Mouse (Mus musculus): ENCODE results near the gene Srp9. TPM values are rescaled to one million over a fixed set of nuclear protein-coding genes. Genes with fewer than 3 reads are reported as not detected.
"Not testable (repeated sequence)": the region's sequence is repeated elsewhere in the genome, so short reads cannot be mapped to it uniquely, and the experiment has no call there.

Gene Srp9
- polyA plus RNA-seq, 1 experiment, result 27.5 TPM

DNA sequence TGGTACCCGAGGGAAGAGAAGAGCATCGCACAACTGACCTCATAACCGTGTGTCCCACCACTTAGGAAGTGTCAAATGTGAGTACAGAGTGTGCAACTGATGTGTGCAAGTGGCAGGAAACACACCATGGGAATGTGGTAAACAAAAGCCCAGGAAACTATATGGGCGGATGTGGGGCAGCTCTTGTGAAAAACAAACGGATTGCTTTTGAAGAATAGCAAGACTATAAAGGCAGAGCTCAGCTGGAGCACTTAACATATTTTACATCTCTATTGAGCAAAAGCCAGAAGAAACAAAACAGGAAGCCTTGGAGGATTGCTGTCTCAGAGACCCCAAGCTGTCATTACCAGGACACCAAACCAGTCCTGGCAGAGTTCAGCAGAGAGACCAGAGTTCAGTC lies 38.4 kb downstream of the Srp9 start:
- no peak for TF ChIP-seq POLR2A (IDR thresholded peaks at IDR 0.05; ENCODE audit: low read depth, low read length)
- TF ChIP-seq CTCF (IDR thresholded peaks at IDR 0.05; ENCODE audit: extremely low read depth, insufficient read depth, insufficient read length, insufficient replicate concordance), result no peak
- H3K27ac ChIP-seq (ENCODE audit: insufficient read depth, low read length), result no peak overlapping the region
- no peaks in the 10 kb centered on the region for H3K27me3 ChIP-seq (ENCODE audit: control insufficient read depth, insufficient read depth, low read length)
- H3K4me3 ChIP-seq (ENCODE audit: extremely low read depth, insufficient read depth, insufficient read length), result no peak overlapping the region
- no peak for DNase-seq (ENCODE audit: low read depth in 1 of 2, low spot score in 2 of 2)
- WGBS, result 27% methylated on average over 5 of the region's 5 CpGs
- H3K4me1 ChIP-seq (ENCODE audit: control insufficient read depth, insufficient read depth, insufficient read length), result no peaks in the 10 kb centered on the region
- no peaks in the 10 kb centered on the region for H3K36me3 ChIP-seq (ENCODE audit: control insufficient read depth, insufficient read depth, low read length)

DNA sequence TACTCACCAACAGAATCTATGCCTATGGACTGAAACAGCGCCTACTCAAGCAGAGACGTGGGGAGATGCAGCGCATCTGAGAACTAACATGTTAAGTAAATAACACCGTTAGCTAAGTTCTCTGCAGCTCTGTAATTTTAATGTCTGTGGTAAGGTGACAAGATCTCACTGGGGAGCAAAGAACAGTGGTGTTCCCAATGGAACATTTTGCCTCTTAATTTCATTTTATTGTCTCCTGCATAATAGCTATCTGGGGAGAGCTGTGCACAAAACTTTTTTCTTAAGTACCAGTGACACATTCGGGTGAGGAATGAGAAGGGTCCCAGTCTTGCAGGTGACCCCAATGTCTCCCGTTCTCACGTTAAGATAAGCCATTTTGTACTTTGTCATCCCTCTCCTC lies 39.8 kb downstream of the Srp9 start, which contains the start of gene Vmn1r1:
TSS of gene Vmn1r1 (minus strand) at position 101 of the 400 bp plus-strand sequence.
- H3K27ac ChIP-seq (ENCODE audit: insufficient read depth, low read length), result no peak within 1 kb of the TSS
- no peak within 1 kb of the TSS for H3K4me3 ChIP-seq (ENCODE audit: extremely low read depth, insufficient read depth, insufficient read length)
- no peak for TF ChIP-seq POLR2A (IDR thresholded peaks at IDR 0.05; ENCODE audit: low read depth, low read length)
- no peak for TF ChIP-seq CTCF (IDR thresholded peaks at IDR 0.05; ENCODE audit: extremely low read depth, insufficient read depth, insufficient read length, insufficient replicate concordance)
- no peaks in the 10 kb centered on the region for H3K36me3 ChIP-seq (ENCODE audit: control insufficient read depth, insufficient read depth, low read length)
- no peaks in the 10 kb centered on the region for H3K27me3 ChIP-seq (ENCODE audit: control insufficient read depth, insufficient read depth, low read length)
- 86% methylated on average over 7 of the region's 7 CpGs for WGBS
- DNase-seq (ENCODE audit: low read depth in 1 of 2, low spot score in 2 of 2), result no peak
- no peaks in the 10 kb centered on the region for H3K4me1 ChIP-seq (ENCODE audit: control insufficient read depth, insufficient read depth, insufficient read length)

DNA sequence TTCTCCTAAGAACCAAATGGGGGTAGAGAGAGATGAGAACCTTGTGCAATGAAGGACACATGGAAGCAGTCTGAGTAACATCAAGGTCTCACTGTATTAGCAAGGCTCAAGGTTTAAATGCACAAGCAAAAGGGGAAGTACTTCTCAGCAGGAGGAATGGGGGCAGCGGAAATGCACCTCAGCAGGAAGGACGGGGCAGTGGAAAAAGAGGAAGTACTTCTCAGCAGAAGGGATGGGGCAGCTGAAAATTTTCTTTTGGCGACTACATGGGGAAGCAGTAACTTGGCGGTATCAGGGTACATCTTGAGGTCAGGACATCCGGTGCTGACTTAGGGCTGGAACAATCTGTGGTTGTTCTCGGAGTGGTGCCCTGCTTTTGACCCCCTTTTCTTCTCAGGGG lies 45.7 kb downstream of the Srp9 start:
- DNase-seq (ENCODE audit: low read depth in 1 of 2, low spot score in 2 of 2); H3K27me3 ChIP-seq (ENCODE audit: control insufficient read depth, insufficient read depth, low read length); H3K36me3 ChIP-seq (ENCODE audit: control insufficient read depth, insufficient read depth, low read length); H3K27ac ChIP-seq (ENCODE audit: insufficient read depth, low read length); H3K4me1 ChIP-seq (ENCODE audit: control insufficient read depth, insufficient read depth, insufficient read length); H3K4me3 ChIP-seq (ENCODE audit: extremely low read depth, insufficient read depth, insufficient read length): not testable (repeated sequence)
- WGBS, result 86% methylated on average over 6 of the region's 6 CpGs

DNA sequence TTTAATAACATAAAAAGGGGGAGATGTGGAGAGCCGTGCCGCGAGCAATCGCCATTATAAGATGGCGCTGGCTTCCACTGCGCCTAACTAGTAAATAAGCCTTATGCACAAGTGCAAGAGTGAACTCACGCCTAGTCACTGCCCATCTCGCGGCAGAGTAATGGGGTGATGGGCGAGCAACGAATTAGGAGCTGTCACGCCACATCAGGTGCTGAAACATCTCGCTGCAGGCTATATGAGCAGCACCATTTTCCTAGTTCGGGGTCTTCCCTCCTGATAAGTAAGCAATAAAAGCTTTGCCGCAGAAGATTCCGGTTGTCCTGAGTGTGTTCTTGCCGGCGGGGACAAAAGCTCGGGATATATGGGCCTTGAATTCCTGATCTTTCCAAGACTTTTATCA lies 52.4 kb downstream of the Srp9 start:
- not testable (repeated sequence) for H3K27me3 ChIP-seq (ENCODE audit: control insufficient read depth, insufficient read depth, low read length); DNase-seq (ENCODE audit: low read depth in 1 of 2, low spot score in 2 of 2); H3K4me1 ChIP-seq (ENCODE audit: control insufficient read depth, insufficient read depth, insufficient read length); H3K36me3 ChIP-seq (ENCODE audit: control insufficient read depth, insufficient read depth, low read length); H3K27ac ChIP-seq (ENCODE audit: insufficient read depth, low read length); H3K4me3 ChIP-seq (ENCODE audit: extremely low read depth, insufficient read depth, insufficient read length)
- WGBS, result 93% methylated on average over 19 of the region's 19 CpGs

DNA sequence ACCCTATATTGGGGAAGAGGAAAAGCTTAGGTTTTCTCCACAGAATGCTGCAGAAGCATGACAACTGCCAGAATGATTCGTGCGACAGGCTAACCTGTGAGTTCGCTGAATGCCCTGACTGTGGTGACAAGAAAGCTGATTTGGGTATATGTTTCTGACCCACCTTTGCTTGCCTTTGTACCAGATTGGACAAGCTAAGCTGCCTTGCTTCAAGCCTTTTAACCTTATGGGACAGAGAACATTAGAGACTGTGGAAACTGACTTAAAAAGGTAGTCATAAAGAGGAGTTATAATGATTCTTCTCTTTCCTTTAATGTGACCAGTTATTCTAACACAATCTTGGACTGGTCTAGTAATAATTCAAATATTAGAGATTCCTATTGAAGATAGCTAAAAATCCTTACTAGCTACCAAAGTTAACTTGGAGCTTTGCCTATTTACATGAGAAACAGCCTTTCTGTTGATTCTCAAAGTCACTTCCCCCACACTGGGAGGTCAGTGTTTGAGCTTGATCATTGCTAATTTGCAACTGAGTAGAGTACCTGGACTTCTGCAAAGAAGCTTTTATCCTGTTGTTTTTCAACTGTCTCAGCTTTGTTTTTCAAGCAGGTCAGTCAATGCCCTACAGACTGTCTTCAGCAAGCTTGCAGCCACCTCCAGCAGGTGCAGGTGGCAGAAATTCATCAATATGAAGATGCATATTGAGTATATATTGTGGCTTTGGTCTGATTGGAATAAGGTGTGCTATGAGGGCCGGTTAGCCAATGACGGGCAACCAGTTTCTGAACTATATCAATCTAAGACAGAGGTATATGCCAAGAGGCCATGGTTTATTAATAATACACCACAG lies 57.1 kb downstream of the Srp9 start:
- WGBS, result 88% methylated on average over 5 of the region's 5 CpGs
- Histone ChIP-seq H3K27me3 (ENCODE audit: control insufficient read depth, insufficient read depth, low read length) (no peaks in the 10 kb centered on the region), H3K27ac (ENCODE audit: insufficient read depth, low read length) (no peak overlapping the region), H3K4me3 (ENCODE audit: extremely low read depth, insufficient read depth, insufficient read length) (no peak overlapping the region), H3K4me1 (ENCODE audit: control insufficient read depth, insufficient read depth, insufficient read length) (no peaks in the 10 kb centered on the region), H3K36me3 (ENCODE audit: control insufficient read depth, insufficient read depth, low read length) (no peaks in the 10 kb centered on the region)
- no peak for TF ChIP-seq CTCF (IDR thresholded peaks at IDR 0.05; ENCODE audit: extremely low read depth, insufficient read depth, insufficient read length, insufficient replicate concordance)
- TF ChIP-seq POLR2A (IDR thresholded peaks at IDR 0.05; ENCODE audit: low read depth, low read length), result no peak
- no peak for DNase-seq (ENCODE audit: low read depth in 1 of 2, low spot score in 2 of 2)

Other genes starting within 250 kb of the Srp9 start
- gene Enah, start 104.7 kb upstream of the Srp9 start, polyA plus RNA-seq (2012; rRNA removed), result 1.5 and 1.6 TPM in 2 replicates
- gene Vmn1r1, start 39.7 kb downstream of the Srp9 start, polyA plus RNA-seq (2012; rRNA removed), result not detected in 2 replicates
- gene Degs1, start 158.1 kb downstream of the Srp9 start, polyA plus RNA-seq (2012; rRNA removed), result 29.1 and 34.6 TPM in 2 replicates
- gene Fbxo28, start 216.9 kb downstream of the Srp9 start, polyA plus RNA-seq (2012; rRNA removed), result 7.3 and 10.4 TPM in 2 replicates

All from spleen, adult 2 months (tissue).